Mouse (Mus musculus) neural tube, embryonic 10.5 days (tissue): Measurements from ENCODE around the gene Gm5475.
A peak's percentile ranks its signal among the peaks of the same experiment; 100 is the strongest.

Source experiments
- DNase-seq: peaks from one replicate; pipeline ENCODE4 v3.0.0-alpha.2; 2017; ENCODE audit warnings: low spot score; ENCODE audit errors: extremely low spot score

Gene Gm5475

GRCm38 (mm10) chr15:100413306-100413705 is 8.6 kb upstream of the Gm5475 start:
- DNase-seq = no peak

GRCm38 (mm10) chr15:100414011-100414410 is 7.9 kb upstream of the Gm5475 start:
- no peak for DNase-seq

- no peak for DNase-seq
These were observed 7.0 kb upstream of the Gm5475 start for GRCm38 (mm10) chr15:100414942-100415341.

- DNase-seq = no peak
These were observed 6.3 kb upstream of the Gm5475 start for GRCm38 (mm10) chr15:100415684-100416083.

GRCm38 (mm10) chr15:100417854-100418450 is 4.0 kb upstream of the Gm5475 start:
- no peak for DNase-seq

GRCm38 (mm10) chr15:100419311-100419710 is 2.6 kb upstream of the Gm5475 start:
- no peak for DNase-seq

GRCm38 (mm10) chr15:100419901-100420745 is 1.8 kb upstream of the Gm5475 start:
- no peak for DNase-seq

GRCm38 (mm10) chr15:100421059-100421757 is 739 bp upstream of the Gm5475 start:
- no peak for DNase-seq

GRCm38 (mm10) chr15:100422476-100422875 is 529 bp downstream of the Gm5475 start:
- no peak for DNase-seq

GRCm38 (mm10) chr15:100422899-100423860 is 1.2 kb downstream of the Gm5475 start:
- DNase-seq = peak; percentile 97

GRCm38 (mm10) chr15:100423916-100424315 is 2.0 kb downstream of the Gm5475 start:
- peak; percentile 40 for DNase-seq

- peak; percentile 28 for DNase-seq
These were observed 2.6 kb downstream of the Gm5475 start, which contains the start of gene Slc11a2 for GRCm38 (mm10) chr15:100424396-100425122. Gene Slc11a2 (minus strand): TSS chr15:100425072.

- DNase-seq = no peak
These were observed 6.5 kb downstream of the Gm5475 start for GRCm38 (mm10) chr15:100428296-100428905.

- no peak for DNase-seq
These were observed 8.1 kb downstream of the Gm5475 start for GRCm38 (mm10) chr15:100429959-100430565.

- no peak for DNase-seq
These were observed 11.3 kb downstream of the Gm5475 start for GRCm38 (mm10) chr15:100433234-100433633.

- DNase-seq = no peak
These were observed 14.2 kb downstream of the Gm5475 start for GRCm38 (mm10) chr15:100436112-100436511.

GRCm38 (mm10) chr15:100436518-100436917 is 14.6 kb downstream of the Gm5475 start:
- DNase-seq = no peak

- DNase-seq = peak; percentile 83
These were observed 21.4 kb downstream of the Gm5475 start for GRCm38 (mm10) chr15:100443126-100443922.

GRCm38 (mm10) chr15:100446887-100447286 is 24.9 kb downstream of the Gm5475 start:
- no peak for DNase-seq
